Mouse (Mus musculus) CD4-positive, CD25-positive, alpha-beta regulatory T cell, adult 2 months (primary cell): ENCODE measurements around the gene Osbpl3.

ENCODE experiments used
- DNase-seq: peaks from one replicate; pipeline ENCODE4 v3.0.0-alpha.2; 2012; ENCODE audit warnings: low read depth, low spot score

Gene Osbpl3

DNA sequence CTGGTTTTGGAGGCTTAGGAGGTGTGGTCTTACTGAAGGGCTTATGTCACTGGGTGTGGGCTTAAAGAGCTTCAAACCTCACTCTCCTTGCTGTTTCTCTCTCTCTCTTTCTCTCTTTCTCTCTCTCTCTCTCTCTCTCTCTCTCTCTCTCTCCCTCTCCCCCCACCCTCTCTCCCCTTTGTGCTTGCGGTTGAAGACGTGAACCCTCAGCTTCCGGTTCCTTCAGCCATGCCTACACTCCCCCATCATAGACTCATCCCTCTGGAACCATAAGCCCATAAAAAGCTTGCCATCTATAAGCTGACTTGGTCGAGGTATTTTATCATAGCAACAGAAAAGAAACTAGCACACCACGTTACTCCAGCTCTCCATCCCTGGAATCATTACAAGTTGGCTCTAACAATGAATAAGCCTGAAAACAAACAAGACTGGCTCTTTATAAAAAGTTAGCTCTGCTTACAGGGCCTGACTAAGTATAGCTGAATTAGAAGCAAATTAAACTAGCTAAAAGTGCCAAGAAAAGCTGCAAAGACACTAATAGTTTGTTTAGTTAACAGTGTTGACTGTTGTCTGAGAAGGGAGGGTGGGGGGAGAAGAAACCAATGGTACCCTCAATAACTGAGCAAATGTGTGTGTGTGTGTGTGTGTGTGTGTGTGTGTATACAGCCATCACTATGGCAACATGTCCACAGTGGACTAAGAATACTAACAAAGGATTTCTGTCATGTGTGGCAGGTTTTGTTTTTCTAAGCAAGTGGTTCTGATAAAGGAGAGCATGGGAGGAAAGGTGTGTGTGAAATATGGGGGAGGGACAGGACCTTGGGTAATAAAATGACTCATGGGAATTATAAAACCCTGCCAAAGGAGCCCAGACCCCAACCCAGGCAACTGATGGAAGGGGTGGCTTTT is 83.2 kb downstream of the Osbpl3 start:
- DNase-seq = peak; percentile 47

GRCm38 (mm10) chr6:50371501-50372086 is 84.4 kb downstream of the Osbpl3 start:
- no peak for DNase-seq

DNA sequence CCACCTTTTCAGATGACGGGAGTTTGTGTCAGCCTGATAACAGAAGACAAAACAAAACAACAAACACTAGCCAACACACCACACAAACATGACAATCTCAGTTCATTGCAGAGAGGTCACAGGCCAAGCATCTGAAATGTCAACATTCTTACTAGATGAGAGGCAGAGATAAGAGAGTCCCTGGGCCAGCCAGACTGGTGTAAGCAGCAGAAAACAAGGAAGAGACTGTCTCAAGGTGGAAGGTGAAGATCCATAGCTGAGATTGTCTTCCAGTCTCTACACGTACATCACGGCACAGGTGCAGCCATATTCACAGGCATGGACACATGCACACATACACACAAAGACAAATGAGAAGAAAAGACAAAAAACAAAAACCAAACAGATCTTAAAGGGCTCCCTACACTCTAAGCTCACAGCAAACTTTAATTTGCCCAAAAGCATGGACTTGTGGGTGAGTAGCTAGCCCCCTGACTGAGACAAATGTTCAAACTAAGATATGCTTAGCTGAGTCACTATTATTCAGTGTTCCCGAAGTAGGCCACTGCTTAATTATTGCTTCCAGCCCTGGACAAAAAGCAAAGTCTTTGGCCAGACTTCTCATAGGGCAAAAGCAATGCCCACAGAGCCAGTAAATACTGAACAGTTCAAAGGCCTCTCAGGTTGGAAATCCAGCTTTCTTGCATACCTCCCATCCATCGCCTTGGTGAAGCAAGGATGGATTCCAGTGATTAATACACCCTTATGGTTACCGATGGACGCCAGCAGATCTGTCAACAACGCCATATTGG is 87.3 kb downstream of the Osbpl3 start:
- DNase-seq = no peak

DNA sequence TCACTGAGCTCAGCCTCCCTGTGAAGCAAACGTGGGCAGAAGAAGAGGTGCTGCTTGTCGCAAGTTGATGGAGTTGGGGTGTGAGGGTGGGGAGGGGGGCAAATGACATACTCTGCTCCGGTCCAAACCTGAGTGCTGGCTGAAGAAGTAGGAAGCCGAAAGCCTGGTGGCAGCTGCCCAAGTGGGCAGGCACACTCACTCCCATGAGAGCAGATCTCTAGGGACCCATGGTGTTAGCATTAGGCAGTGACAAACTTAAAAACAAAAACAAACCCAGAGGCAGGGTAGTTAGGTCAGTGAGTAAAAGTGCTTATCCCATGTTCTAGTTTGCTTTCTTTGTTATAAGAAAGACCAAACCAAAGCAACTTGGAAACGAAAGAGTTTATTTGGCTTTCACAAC is 88.2 kb downstream of the Osbpl3 start:
- DNase-seq = no peak

DNA sequence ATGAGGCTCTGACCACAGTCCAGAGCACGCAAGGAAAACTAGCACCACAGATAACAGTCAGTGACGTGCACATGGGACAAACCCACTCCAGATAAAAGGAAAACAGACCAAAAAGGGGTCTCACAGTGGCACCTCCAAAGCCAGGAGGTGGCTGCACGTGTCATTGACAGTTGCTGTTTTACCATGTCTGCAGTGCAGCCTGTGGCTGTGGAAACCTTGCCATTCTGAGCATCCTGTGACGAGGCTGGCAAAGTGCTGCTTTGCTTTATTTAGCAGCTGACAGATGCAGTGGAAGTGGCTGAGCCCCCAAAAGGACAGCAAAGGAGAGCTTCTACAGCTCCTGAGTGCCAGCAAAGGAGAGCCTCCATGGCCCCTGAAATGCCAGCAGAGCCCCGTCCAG is 89.3 kb downstream of the Osbpl3 start:
- no peak for DNase-seq

- no peak for DNase-seq
Observed at GRCm38 (mm10) chr6:50366319-50366718, 89.7 kb downstream of the Osbpl3 start.

DNA sequence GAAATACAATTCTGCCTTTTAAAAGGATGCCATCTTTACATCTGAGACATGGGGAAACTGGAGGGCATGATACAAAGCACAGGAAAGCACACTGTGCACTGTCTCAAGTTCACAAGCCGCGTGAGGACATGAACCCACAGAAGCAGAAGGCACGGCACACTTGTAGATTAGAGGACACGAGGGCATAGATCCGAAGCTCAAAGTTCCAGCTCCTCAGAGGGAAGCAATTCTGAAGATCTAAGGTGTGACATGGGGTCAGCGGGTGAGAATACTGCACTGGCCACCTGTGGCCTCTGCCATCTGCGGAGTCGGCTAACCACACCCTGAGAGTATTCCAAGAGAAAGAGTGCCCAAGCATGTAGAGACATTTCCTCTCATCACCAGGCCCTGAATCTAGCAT is 91.6 kb downstream of the Osbpl3 start:
- no peak for DNase-seq

- no peak for DNase-seq
Observed at GRCm38 (mm10) chr6:50363385-50363784, 92.6 kb downstream of the Osbpl3 start.

DNA sequence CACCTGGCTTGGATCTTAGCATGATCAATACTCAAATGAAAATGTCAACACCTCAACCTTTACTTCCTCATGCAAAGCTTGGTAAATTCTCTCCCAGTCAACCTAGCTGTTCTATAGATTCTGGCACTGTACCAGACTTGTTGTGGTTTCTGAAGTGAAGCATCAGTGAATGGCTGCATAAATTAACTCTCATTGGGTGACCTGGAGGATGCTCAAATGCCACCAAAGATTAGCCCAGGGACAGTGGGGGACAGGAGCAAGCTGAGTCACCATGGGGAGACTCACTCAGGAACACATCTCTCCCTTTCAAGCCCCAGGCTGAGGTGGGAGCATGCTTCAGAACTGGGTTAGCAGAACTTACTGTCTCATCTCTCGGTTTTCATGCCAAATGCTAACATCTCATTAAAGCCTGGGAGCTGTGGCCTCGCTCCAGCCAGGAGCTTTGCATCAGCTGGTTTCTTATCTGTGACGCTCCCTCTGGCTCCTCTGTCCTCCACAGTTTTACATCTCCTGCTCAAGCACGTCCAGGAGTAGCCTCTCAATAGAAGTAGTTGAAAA is 93.2 kb downstream of the Osbpl3 start:
- DNase-seq = peak; percentile 19

DNA sequence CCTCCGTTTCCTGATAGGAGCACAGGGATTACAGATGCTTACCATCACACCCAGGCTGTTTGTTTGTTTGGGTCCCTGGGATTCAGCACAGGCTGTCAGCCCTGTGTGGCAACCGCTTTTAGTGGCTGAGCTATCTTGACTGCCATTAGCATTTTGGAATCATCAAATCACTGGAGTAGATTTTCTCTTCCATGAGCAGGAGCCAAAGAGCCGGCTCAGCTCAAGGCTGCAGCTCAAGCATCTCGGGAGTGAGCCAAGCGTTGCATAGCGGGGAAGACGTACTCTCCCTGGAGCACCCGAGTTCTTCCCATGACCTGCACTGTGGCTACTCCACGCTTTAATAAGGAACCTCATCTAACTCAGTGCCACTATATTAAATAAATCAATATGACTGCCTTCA is 93.8 kb downstream of the Osbpl3 start:
- no peak for DNase-seq

GRCm38 (mm10) chr6:50358104-50358679 is 97.8 kb downstream of the Osbpl3 start:
- no peak for DNase-seq

DNA sequence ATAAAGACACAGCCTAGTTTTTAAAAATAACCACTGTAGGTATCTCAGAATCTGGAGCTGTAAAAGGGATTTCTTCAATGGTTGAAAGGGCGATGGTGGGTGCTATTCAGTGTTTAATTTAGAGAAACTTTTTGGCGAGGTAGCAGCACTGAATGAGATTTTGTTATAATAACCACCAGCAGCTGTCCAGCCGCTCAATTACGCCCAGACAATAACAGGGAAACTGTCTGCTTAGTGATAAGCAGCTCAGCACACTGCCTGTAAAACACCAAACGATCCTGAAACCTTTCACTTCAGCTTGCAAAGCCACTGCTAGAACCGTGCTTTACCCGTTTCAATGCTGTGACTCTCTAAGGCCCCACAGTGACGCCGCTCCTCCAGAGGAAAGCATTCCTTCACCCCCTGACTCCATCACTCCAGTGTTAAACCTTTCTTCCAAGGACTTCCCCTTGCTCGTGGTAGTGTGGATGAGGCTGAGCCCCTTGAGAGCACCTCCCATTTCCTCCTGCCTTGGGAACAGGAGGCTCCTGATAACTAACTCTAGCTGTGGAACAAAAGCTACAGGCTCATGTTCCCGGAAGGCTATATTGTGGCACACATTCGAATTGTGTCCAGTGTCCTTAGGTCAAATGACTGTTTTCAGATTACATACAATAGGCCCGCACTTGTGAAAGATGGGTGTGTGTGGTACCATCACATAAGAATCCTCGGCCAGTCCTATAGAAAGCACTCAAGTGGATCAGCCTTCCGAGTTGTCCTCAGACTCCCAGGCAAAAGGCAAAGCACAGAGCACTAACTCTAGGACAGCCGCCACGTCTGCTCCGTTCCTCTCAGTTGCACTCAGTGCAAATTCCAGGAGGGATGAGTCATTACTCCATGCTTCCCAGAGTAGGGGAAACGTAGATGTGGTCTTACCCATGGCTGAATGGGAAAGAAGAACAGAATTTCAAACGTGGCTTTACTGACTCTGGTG is 101.0 kb downstream of the Osbpl3 start:
- no peak for DNase-seq

DNA sequence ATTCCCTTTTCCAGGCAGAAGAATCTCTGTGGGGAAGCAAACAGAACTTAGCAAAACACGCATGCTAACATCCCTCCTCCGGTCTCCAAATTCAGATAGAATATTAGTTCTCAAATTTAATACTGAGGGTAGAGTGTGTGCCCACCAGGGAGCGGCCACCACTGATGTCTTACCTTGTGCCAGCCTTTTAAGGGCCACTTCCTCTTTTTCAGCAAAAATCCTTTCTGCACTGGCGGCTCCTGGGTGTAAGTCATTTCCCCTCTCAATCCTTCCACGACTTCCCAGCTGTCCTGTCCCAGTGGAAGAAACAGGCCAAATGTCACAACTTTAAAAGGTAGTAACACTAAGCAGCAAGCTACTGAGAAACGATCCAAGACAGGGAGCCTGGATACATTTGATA is 103.2 kb downstream of the Osbpl3 start:
- no peak for DNase-seq

DNA sequence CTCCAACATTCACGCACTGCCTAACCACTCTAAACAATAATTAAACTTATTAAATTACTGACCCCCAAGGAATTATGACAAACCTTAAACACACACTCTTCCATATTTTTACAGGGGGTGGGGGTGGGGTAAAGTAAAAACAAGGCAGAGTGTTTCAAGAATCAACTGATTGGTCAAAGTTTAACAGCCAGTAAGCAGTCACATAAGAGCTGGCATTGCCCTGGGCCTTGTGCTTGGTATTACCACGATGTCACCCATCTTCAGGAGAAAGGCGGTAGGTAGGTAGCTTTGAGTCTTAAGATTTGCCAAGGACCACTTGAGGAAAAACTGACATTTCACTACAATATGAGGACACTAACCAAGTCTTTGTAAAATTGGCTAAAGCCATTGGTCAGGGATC is 105.1 kb downstream of the Osbpl3 start:
- no peak for DNase-seq

GRCm38 (mm10) chr6:50348619-50349018 is 107.4 kb downstream of the Osbpl3 start:
- DNase-seq = peak; percentile 29

DNA sequence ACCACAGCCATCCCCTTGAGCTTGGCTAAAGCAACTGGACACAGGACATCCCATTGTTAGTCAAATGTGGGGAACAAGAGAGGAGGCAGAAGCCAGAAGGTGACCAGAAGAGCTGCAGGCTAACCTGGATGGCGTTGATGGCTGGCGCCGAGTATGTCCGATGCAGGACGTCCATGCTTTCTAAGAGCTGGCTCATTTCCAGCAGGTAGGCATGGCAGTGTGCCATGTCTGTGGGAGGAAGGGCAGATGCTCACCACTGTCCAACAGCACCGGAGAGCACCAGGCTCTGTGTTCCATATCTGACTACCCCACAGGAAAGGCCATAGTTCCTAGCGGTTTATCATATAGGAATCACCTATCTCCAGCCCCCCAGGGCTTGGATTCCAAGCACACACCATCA is 109.8 kb downstream of the Osbpl3 start:
- DNase-seq = no peak

- no peak for DNase-seq
Observed at GRCm38 (mm10) chr6:50340226-50340906, 115.6 kb downstream of the Osbpl3 start.

DNA sequence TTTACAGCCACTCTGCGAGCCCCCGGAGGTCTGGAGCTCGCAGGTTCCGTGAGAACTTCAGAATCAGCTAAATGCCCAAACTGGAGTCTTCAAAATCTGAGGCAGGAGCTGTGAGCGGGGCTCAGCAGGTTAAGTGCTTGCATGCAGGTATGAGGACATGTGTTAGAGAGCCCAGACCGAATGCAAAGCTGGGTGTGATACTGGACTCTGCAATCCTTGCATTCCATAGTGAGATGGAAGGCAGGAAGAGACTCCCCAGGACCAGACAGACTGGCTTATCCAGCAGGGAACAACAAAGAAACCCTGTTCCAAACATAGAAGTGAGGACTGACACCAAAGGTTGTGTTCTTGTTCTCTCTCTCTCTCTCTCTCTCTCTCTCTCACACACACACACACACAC is 118.6 kb downstream of the Osbpl3 start:
- DNase-seq = no peak

GRCm38 (mm10) chr6:50336376-50336775 is 119.6 kb downstream of the Osbpl3 start:
- DNase-seq = no peak
